Mouse (Mus musculus) liver, postnatal 0 days (tissue): ENCODE measurements at regions not wholly inside any gene's neighbourhood (a gene's known extent, or its start where the extent isn't known, plus 50 kb on each side); places are given as distances from the start of the nearest gene placed in this dataset.
A peak's percentile ranks its signal among the peaks of the same experiment; 100 is the strongest.

Source experiments
- ATAC-seq: fragments of 200-750 bp; cut with Nextera tagmentation; 2 replicates; pipeline ENCODE4 v1.8.0; 2017; ENCODE audit warnings: mild to moderate bottlenecking, moderate library complexity
- DNase-seq: peaks from one replicate; pipeline ENCODE4 v3.0.0-alpha.2; 2016
- H3K27ac ChIP-seq: fragments of 300-500 bp; sonication (generic); 2 replicates; pipeline ENCODE4 v1.5.1; 2014; ENCODE audit warnings: antibody characterized with exemption, moderate library complexity, mild to moderate bottlenecking, low read depth
- H3K27me3 ChIP-seq: fragments of 300-500 bp; sonication (generic); 2 replicates; pipeline ENCODE4 v1.6.1; 2014; ENCODE audit warnings: low read length, control low read depth, mixed read lengths; ENCODE audit not compliant: insufficient read depth
- H3K36me3 ChIP-seq: fragments of 300-500 bp; sonication (generic); replicated peaks from 2 replicates; pipeline ENCODE4 v1.6.1; 2014; ENCODE audit warnings: mild to moderate bottlenecking, control low read depth, low read length, moderate library complexity, mixed read lengths; ENCODE audit not compliant: insufficient read depth
- H3K4me1 ChIP-seq: fragments of 300-500 bp; sonication (generic); 2 replicates; pipeline ENCODE4 v1.6.1; 2014; ENCODE audit warnings: antibody characterized with exemption, mild to moderate bottlenecking, control low read depth; ENCODE audit not compliant: insufficient read depth
- H3K4me2 ChIP-seq: fragments of 300-500 bp; sonication (generic); 2 replicates; pipeline ENCODE4 v1.6.1; 2014; ENCODE audit warnings: low read depth, mild to moderate bottlenecking, low read length, moderate library complexity, mixed read lengths
- H3K4me3 ChIP-seq: fragments of 300-500 bp; sonication (generic); 2 replicates; pipeline ENCODE4 v1.5.1; 2014; ENCODE audit warnings: low read depth, low read length
- H3K9ac ChIP-seq: fragments of 300-500 bp; sonication (generic); replicated peaks from 2 replicates; pipeline ENCODE4 v1.6.1; 2014; ENCODE audit warnings: mild to moderate bottlenecking, moderate library complexity
- H3K9me3 ChIP-seq: fragments of 300-500 bp; sonication (generic); 2 replicates; pipeline ENCODE4 v1.6.1; 2016; ENCODE audit warnings: mild to moderate bottlenecking, control low read depth, low read length, mixed read lengths
- CTCF ChIP-seq: sonication (generic); IDR thresholded peaks from 2 replicates; pipeline ENCODE4 v1.5.1; 2016; ENCODE audit warnings: antibody characterized with exemption, low read depth
- EP300 ChIP-seq: IDR thresholded peaks from 2 replicates; pipeline ENCODE4 v1.6.1; 2016; ENCODE audit warnings: antibody characterized with exemption, low read depth, mild to moderate bottlenecking
- WGBS: fragments of 180-500 bp; shearing (Covaris S2); extraction: QIAGEN DNeasy Blood & Tissue Kit; methylation state at CpG from one replicate; pipeline ENCODE4 v1.1.7; 2014; ENCODE audit not compliant: insufficient replicate concordance; 5-methylcytosine and 5-hydroxymethylcytosine counted together

DNA sequence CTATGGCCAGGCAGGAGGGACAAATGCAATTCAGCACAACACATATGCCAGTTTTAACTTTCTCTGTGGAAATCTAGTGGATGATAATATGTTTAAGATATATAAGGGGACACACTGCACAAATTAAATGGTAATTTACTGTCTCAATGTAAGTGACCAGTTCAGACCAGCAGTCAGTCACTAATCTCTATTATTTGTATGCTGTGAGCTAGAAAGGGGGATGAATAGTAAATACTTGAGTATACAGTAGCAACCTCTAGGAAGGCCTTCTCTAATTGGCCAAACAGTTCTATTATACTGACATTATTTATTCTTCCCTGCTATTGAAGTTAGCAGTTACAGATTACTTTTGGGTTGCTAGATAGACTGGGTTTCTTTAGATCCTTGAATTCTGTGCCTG is 391.2 kb downstream of the Fign start:
- H3K9ac ChIP-seq = no peak overlapping the region
- H3K9me3 ChIP-seq = no peaks in the 10 kb centered on the region
- no peak overlapping the region for H3K27ac ChIP-seq
- H3K27me3 ChIP-seq = 0 out of 2 replicates have a peak, but pooled peaks cover 2% of the 10 kb centered on the region
- no peak for DNase-seq
- H3K4me1 ChIP-seq = no peaks in the 10 kb centered on the region
- no peak overlapping the region for H3K4me3 ChIP-seq
- no peaks in the 10 kb centered on the region for H3K36me3 ChIP-seq
- no peak overlapping the region for H3K4me2 ChIP-seq
- no peak for ATAC-seq
- TF ChIP-seq EP300 (no peak), CTCF (no peak)

GRCm38 (mm10) chr2:63706183-63706582 is 391.7 kb downstream of the Fign start:
- H3K36me3 ChIP-seq = no peaks in the 10 kb centered on the region
- 72% methylated on average over 3 of the region's 3 CpGs for WGBS
- no peak for DNase-seq
- H3K9ac ChIP-seq = no peak overlapping the region
- TF ChIP-seq CTCF = no peak
- no peak for TF ChIP-seq EP300
- H3K4me1 ChIP-seq = no peaks in the 10 kb centered on the region
- H3K9me3 ChIP-seq = no peaks in the 10 kb centered on the region
- no peak overlapping the region for H3K27ac ChIP-seq
- no peak for ATAC-seq
- no peak overlapping the region for H3K4me2 ChIP-seq
- H3K27me3 ChIP-seq = 0 out of 2 replicates have a peak, but pooled peaks cover 2% of the 10 kb centered on the region
- H3K4me3 ChIP-seq = no peak overlapping the region

DNA sequence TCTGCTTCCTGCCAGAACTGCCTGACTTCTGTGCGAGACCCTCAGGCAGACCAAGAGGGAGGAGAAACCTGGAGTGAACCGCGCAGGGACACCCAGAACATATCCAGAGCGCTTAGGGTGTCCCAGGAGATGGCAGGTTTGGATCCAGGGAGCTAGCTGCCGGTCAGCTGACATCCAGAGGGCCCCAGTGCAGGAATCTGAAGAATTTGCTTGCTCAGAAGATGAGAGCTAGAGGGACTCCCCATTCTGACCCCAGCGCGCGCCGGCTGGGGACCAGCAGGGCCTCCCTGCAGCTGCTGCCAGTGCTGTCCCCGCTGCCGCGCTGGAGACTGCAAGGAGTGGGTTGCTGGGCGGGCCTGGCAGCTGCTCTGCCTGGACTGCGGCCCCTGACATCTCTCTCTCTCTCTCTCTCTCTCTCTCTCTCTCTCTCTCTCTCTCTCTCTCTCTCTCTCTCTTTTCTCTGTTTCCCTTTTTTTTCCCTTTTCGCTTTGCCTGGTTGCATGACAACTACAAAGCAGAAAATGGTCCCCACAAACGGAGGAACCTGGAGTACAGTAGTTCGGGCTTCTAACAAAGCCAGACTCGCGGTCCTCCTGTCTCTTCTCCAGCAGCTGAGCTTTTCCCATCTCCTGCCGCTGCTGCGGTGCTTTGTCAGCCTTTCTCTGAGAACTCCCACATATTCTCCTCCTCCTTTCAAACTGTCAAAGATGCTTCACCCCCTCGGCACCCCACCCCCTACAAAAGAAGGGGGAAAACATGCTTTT is 395.3 kb downstream of the Fign start:
- Histone ChIP-seq H3K4me1 (no peaks in the 10 kb centered on the region), H3K9me3 (no peaks in the 10 kb centered on the region), H3K36me3 (no peaks in the 10 kb centered on the region), H3K27me3 (0 out of 2 replicates have a peak, but pooled peaks cover 2% of the 10 kb centered on the region), H3K9ac (no peak overlapping the region), H3K4me2 (peak overlapping the region; percentile 65), H3K4me3 (peak overlapping the region; percentile 33), H3K27ac (no peak overlapping the region)
- WGBS = 2% methylated on average over 20 of the region's 22 CpGs
- peak; percentile 34 for DNase-seq
- 0 out of 2 replicates have a peak, but pooled peaks have one; percentile 33 for ATAC-seq
- TF ChIP-seq EP300 = no peak
- no peak for TF ChIP-seq CTCF

DNA sequence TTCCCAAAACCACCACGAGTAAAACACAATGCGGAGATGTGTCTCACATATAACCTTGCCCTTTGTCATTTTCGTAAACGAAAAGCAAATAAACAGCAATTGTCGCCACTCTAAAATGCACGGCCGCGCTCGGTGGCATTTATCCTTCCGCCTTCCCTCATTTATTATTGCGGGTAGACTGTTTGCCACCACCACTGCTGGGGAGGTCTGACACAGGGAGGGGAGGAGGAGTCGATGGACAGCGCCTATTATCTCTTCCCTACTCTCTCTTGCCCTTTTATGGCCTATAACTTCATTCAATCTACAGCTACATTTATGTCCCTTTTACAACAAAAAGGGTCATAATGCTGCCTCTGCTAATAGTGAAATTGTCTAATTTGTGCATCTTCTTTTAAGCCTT is 396.0 kb downstream of the Fign start:
- no peak for TF ChIP-seq EP300
- TF ChIP-seq CTCF = no peak
- WGBS = 31% methylated on average over 13 of the region's 13 CpGs
- DNase-seq (no peak), ATAC-seq (no peak)
- no peak overlapping the region for H3K9ac ChIP-seq
- no peaks in the 10 kb centered on the region for H3K36me3 ChIP-seq
- H3K9me3 ChIP-seq = no peaks in the 10 kb centered on the region
- H3K4me1 ChIP-seq = no peaks in the 10 kb centered on the region
- no peak overlapping the region for H3K27ac ChIP-seq
- 0 out of 2 replicates have a peak, but pooled peaks cover 2% of the 10 kb centered on the region for H3K27me3 ChIP-seq
- H3K4me3 ChIP-seq = peak overlapping the region; percentile 33; the same call in 1 of the 2 replicates
- H3K4me2 ChIP-seq = peak overlapping the region; percentile 65

DNA sequence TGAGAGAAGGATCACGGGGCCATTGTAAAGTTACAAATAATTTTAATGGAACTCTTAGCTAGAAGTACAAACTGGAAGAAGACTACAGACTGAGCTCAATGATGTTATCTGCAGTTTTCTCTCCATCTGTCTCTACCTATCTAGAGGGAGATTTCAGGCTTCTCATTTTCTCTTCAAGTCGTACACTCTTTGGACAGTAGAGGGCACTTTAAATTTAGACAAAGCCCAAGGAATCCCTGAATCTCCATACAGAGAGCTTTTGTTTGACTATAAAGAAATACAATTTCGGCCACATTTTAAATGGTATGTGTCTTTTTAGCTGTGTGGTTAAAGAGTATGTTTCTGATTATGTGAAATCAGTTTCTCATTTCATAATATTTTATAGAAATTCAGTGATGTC is 397.6 kb downstream of the Fign start:
- Histone ChIP-seq H3K4me1 (no peaks in the 10 kb centered on the region), H3K4me3 (no peak overlapping the region), H3K9ac (no peak overlapping the region), H3K9me3 (no peaks in the 10 kb centered on the region), H3K27me3 (0 out of 2 replicates have a peak, but pooled peaks cover 2% of the 10 kb centered on the region), H3K4me2 (no peak overlapping the region), H3K27ac (no peak overlapping the region), H3K36me3 (no peaks in the 10 kb centered on the region)
- ATAC-seq = no peak
- TF ChIP-seq EP300 (no peak), CTCF (peak; percentile 53)
- WGBS = 23% methylated on average over 3 of the region's 3 CpGs
- DNase-seq = no peak

DNA sequence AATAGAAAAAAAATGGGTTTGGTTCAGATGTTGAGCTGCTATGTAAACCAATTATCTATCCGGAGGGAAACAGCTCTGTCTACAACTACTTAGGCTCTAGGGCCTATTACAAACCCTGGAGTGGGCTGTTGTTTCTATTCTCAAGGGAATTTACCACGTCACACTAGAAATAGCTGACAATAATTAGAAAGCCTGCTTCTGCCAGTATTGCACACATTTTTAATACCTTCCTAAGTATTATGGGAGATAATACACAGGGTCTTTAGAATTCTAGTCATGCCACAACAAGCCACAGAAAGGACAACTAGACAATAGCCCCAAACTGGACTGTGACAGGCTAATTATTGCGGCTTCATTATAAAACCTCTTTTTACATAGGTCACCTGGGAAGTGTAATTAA is 428.1 kb downstream of the Fign start:
- WGBS = 77% methylated on average over 3 of the region's 3 CpGs
- ATAC-seq = no peak
- no peaks in the 10 kb centered on the region for H3K36me3 ChIP-seq
- no peak for DNase-seq
- H3K4me3 ChIP-seq = no peak overlapping the region
- no peak for TF ChIP-seq EP300
- TF ChIP-seq CTCF = no peak
- no peak overlapping the region for H3K27ac ChIP-seq
- no peaks in the 10 kb centered on the region for H3K9me3 ChIP-seq
- H3K4me1 ChIP-seq = no peaks in the 10 kb centered on the region
- H3K9ac ChIP-seq = no peak overlapping the region
- H3K4me2 ChIP-seq = no peak overlapping the region
- H3K27me3 ChIP-seq = no peaks in the 10 kb centered on the region
